Mouse (Mus musculus): ENCODE measurements around the gene Zfp462. TPM values are rescaled to one million over a fixed set of nuclear protein-coding genes. Genes with fewer than 3 reads are reported as not detected.

The Zfp462 gene
- total and polyA plus RNA-seq, 3 experiments: not detected

GRCm38 (mm10) chr4:54946662-54947055 lies 1.8 kb downstream of the Zfp462 start:
- Histone ChIP-seq H3K36me3 (replicated peaks in 1 of 2; ENCODE audit: control insufficient read depth in 1 of 2, insufficient read depth in 1 of 2, low read length in 1 of 2) (no peaks in the 10 kb centered on the region), H3K27me3 (replicated peaks) (no peaks in the 10 kb centered on the region), H3K9me3 (replicated peaks; ENCODE audit: low read length) (peaks cover 28% of the 10 kb centered on the region), H3K27ac (ENCODE audit: insufficient read depth, low read depth) (no peak overlapping the region), H3K4me3 (replicated peaks in 1 of 3; ENCODE audit: low read depth in 2 of 3, low read length in 2 of 3, poor library complexity in 1 of 3) (no peak overlapping the region), H3K4me2 (ENCODE audit: insufficient read depth, low read depth, poor library complexity, severe bottlenecking) (no peak overlapping the region), H3K4me1 (ENCODE audit: control insufficient read depth in 1 of 2, insufficient read depth in 2 of 2) (no peaks in the 10 kb centered on the region), H3K9ac (ENCODE audit: insufficient read depth, low read depth) (no peak overlapping the region), H3K79me2 (replicated peaks; ENCODE audit: control insufficient read depth, extremely low read depth, insufficient read depth, poor library complexity, severe bottlenecking) (no peaks in the 10 kb centered on the region)
- TF ChIP-seq JUND (conservative IDR thresholded peaks at IDR 0.05; ENCODE audit: low read depth, low read length) (no peak), GABPA (IDR thresholded peaks at IDR 0.05; ENCODE audit: insufficient replicate concordance, low read depth, low read length) (no peak)
- no peak for DNase-seq (ENCODE audit: extremely low read depth)
- dilution Hi-C loops (cut with MboI; ENCODE audit: extremely low pct_ligation_motif_present, extremely low pct_unique_long_range_greater_than_20kb, low sequenced_read_pairs): no loop called here
- in situ Hi-C loops (cut with MboI; ENCODE audit: low pct_ligation_motif_present, low pct_unique_long_range_greater_than_20kb, low sequenced_read_pairs): no loop called here

GRCm38 (mm10) chr4:54947056-54947990 lies 2.5 kb downstream of the Zfp462 start:
- H3K4me1 ChIP-seq (ENCODE audit: control insufficient read depth in 1 of 2, insufficient read depth in 2 of 2): no peaks in the 10 kb centered on the region
- TF ChIP-seq USF2 (conservative IDR thresholded peaks at IDR 0.05; ENCODE audit: low read depth, low read length) (no peak), HCFC1 (IDR thresholded peaks at IDR 0.05; ENCODE audit: low read depth, low read length) (no peak), ELF1 (IDR thresholded peaks at IDR 0.05; ENCODE audit: low read depth, low read length) (no peak), KAT2A (IDR thresholded peaks at IDR 0.05; ENCODE audit: insufficient replicate concordance, low read length) (no peak), JUND (conservative IDR thresholded peaks at IDR 0.05; ENCODE audit: low read depth, low read length) (no peak), MAFK (IDR thresholded peaks at IDR 0.05; ENCODE audit: insufficient replicate concordance, low read length) (no peak), JUN (IDR thresholded peaks at IDR 0.05; ENCODE audit: insufficient read depth, low read depth, low read length) (no peak), MEF2A (IDR thresholded peaks at IDR 0.05; ENCODE audit: borderline replicate concordance, low read depth, low read length) (no peak), ZC3H11A (IDR thresholded peaks at IDR 0.05; ENCODE audit: low read depth, low read length) (no peak), E2F4 (IDR thresholded peaks at IDR 0.05; ENCODE audit: insufficient replicate concordance, low read depth, low read length) (no peak), BHLHE40 (IDR thresholded peaks at IDR 0.05; ENCODE audit: low read depth, low read length) (no peak), ZKSCAN1 (IDR thresholded peaks at IDR 0.05; ENCODE audit: borderline replicate concordance, low read depth, low read length) (no peak), IRF4 (IDR thresholded peaks at IDR 0.05; ENCODE audit: low read depth, low read length) (no peak), EP300 (IDR thresholded peaks at IDR 0.05; ENCODE audit: low read length) (no peak)
- H3K4me2 ChIP-seq (ENCODE audit: insufficient read depth, low read depth, poor library complexity, severe bottlenecking): no peak overlapping the region
- no peaks in the 10 kb centered on the region for H3K36me3 ChIP-seq (replicated peaks in 1 of 2; ENCODE audit: control insufficient read depth in 1 of 2, insufficient read depth in 1 of 2, low read length in 1 of 2)
- no peak for DNase-seq (ENCODE audit: extremely low read depth)
- peaks cover 28% of the 10 kb centered on the region for H3K9me3 ChIP-seq (replicated peaks; ENCODE audit: low read length)
- no peak overlapping the region for H3K4me3 ChIP-seq (replicated peaks in 1 of 3; ENCODE audit: low read depth in 2 of 3, low read length in 2 of 3, poor library complexity in 1 of 3)
- no peak overlapping the region for H3K9ac ChIP-seq (ENCODE audit: insufficient read depth, low read depth)
- H3K27me3 ChIP-seq (replicated peaks): no peaks in the 10 kb centered on the region
- no peaks in the 10 kb centered on the region for H3K79me2 ChIP-seq (replicated peaks; ENCODE audit: control insufficient read depth, extremely low read depth, insufficient read depth, poor library complexity, severe bottlenecking)
- no peak overlapping the region for H3K27ac ChIP-seq (ENCODE audit: insufficient read depth, low read depth)
- dilution Hi-C loops (cut with MboI; ENCODE audit: extremely low pct_ligation_motif_present, extremely low pct_unique_long_range_greater_than_20kb, low sequenced_read_pairs) (no loop called here), in situ Hi-C loops (cut with MboI; ENCODE audit: low pct_ligation_motif_present, low pct_unique_long_range_greater_than_20kb, low sequenced_read_pairs) (no loop called here)
